Mouse (Mus musculus): ENCODE measurements around the gene Bcl2. TPM values are rescaled to one million over a fixed set of nuclear protein-coding genes. Genes with fewer than 3 reads are reported as not detected.
A peak's percentile ranks its signal among the peaks of the same experiment; 100 is the strongest.

Bcl2 gene
- polyA plus RNA-seq, 1 experiment from 2014 or later = 18.5 TPM

GRCm38 (mm10) chr1:106715111-106716083, 1.3 kb upstream of the Bcl2 start:
- WGBS = 81% methylated on average over 13 of the region's 13 CpGs
- Histone ChIP-seq H3K36me3 (ENCODE audit: control insufficient read depth, insufficient read depth, low read length) (no peaks in the 10 kb centered on the region), H3K4me2 (ENCODE audit: low read depth, low read length) (peak overlapping the region; percentile 95; the same call in 1 of the 2 replicates), H3K9ac (ENCODE audit: low read length) (no peak overlapping the region), H3K4me3 (ENCODE audit: low read length) (peak overlapping the region; percentile 85; the same call in 1 of the 2 replicates), H3K4me1 (replicated peaks; ENCODE audit: control insufficient read depth, insufficient read depth, low read length) (peaks cover 11% of the 10 kb centered on the region), H3K9me3 (ENCODE audit: control insufficient read depth, low read length) (no peaks in the 10 kb centered on the region), H3K27me3 (ENCODE audit: control insufficient read depth, insufficient read depth, low read depth, low read length) (no peaks in the 10 kb centered on the region), H3K27ac (ENCODE audit: low read length) (peak overlapping the region; percentile 95; the same call in 1 of the 2 replicates)
- no peak for ATAC-seq (ENCODE audit: low read depth)

- Histone ChIP-seq H3K4me3 (ENCODE audit: low read length) (peak overlapping the region; percentile 85), H3K4me2 (ENCODE audit: low read depth, low read length) (peak overlapping the region; percentile 95), H3K36me3 (ENCODE audit: control insufficient read depth, insufficient read depth, low read length) (no peaks in the 10 kb centered on the region), H3K4me1 (replicated peaks; ENCODE audit: control insufficient read depth, insufficient read depth, low read length) (peaks cover 13% of the 10 kb centered on the region), H3K27me3 (ENCODE audit: control insufficient read depth, insufficient read depth, low read depth, low read length) (no peaks in the 10 kb centered on the region), H3K9ac (ENCODE audit: low read length) (peak overlapping the region; percentile 94), H3K27ac (ENCODE audit: low read length) (peak overlapping the region; percentile 95), H3K9me3 (ENCODE audit: control insufficient read depth, low read length) (no peaks in the 10 kb centered on the region)
- ATAC-seq (ENCODE audit: low read depth) = no peak; the same call in 1 of the 2 replicates
- 2% methylated on average over 20 of the region's 21 CpGs for WGBS
These were observed 482 bp upstream of the Bcl2 start for GRCm38 (mm10) chr1:106714530-106714981.

- WGBS = 8% methylated on average over 22 of the region's 22 CpGs
- Histone ChIP-seq H3K4me2 (ENCODE audit: low read depth, low read length) (peak overlapping the region; percentile 95), H3K4me1 (replicated peaks; ENCODE audit: control insufficient read depth, insufficient read depth, low read length) (peaks cover 21% of the 10 kb centered on the region), H3K36me3 (ENCODE audit: control insufficient read depth, insufficient read depth, low read length) (no peaks in the 10 kb centered on the region), H3K27me3 (ENCODE audit: control insufficient read depth, insufficient read depth, low read depth, low read length) (no peaks in the 10 kb centered on the region), H3K27ac (ENCODE audit: low read length) (peak overlapping the region; percentile 43; the same call in 1 of the 2 replicates), H3K4me3 (ENCODE audit: low read length) (peak overlapping the region; percentile 85), H3K9me3 (ENCODE audit: control insufficient read depth, low read length) (no peaks in the 10 kb centered on the region), H3K9ac (ENCODE audit: low read length) (peak overlapping the region; percentile 68)
- ATAC-seq (ENCODE audit: low read depth) = no peak
These were observed 1.7 kb downstream of the Bcl2 start for GRCm38 (mm10) chr1:106712330-106712729.

- Histone ChIP-seq H3K4me1 (replicated peaks; ENCODE audit: control insufficient read depth, insufficient read depth, low read length) (peaks cover 24% of the 10 kb centered on the region), H3K9ac (ENCODE audit: low read length) (peak overlapping the region; percentile 68), H3K27me3 (ENCODE audit: control insufficient read depth, insufficient read depth, low read depth, low read length) (no peaks in the 10 kb centered on the region), H3K4me2 (ENCODE audit: low read depth, low read length) (peak overlapping the region; percentile 95), H3K4me3 (ENCODE audit: low read length) (peak overlapping the region; percentile 85), H3K27ac (ENCODE audit: low read length) (no peak overlapping the region), H3K9me3 (ENCODE audit: control insufficient read depth, low read length) (no peaks in the 10 kb centered on the region), H3K36me3 (ENCODE audit: control insufficient read depth, insufficient read depth, low read length) (no peaks in the 10 kb centered on the region)
- WGBS = 54% methylated on average over 12 of the region's 12 CpGs
- no peak for ATAC-seq (ENCODE audit: low read depth)
These were observed 2.5 kb downstream of the Bcl2 start for GRCm38 (mm10) chr1:106711356-106712125.

GRCm38 (mm10) chr1:106710202-106710601, 3.9 kb downstream of the Bcl2 start:
- H3K27ac ChIP-seq (ENCODE audit: low read length) = no peak overlapping the region
- H3K9me3 ChIP-seq (ENCODE audit: control insufficient read depth, low read length) = no peaks in the 10 kb centered on the region
- WGBS = 61% methylated on average over 7 of the region's 7 CpGs
- no peak for ATAC-seq (ENCODE audit: low read depth)
- no peak overlapping the region for H3K4me2 ChIP-seq (ENCODE audit: low read depth, low read length)
- no peak overlapping the region for H3K4me3 ChIP-seq (ENCODE audit: low read length)
- no peaks in the 10 kb centered on the region for H3K27me3 ChIP-seq (ENCODE audit: control insufficient read depth, insufficient read depth, low read depth, low read length)
- H3K36me3 ChIP-seq (ENCODE audit: control insufficient read depth, insufficient read depth, low read length) = no peaks in the 10 kb centered on the region
- no peak overlapping the region for H3K9ac ChIP-seq (ENCODE audit: low read length)
- peaks cover 24% of the 10 kb centered on the region for H3K4me1 ChIP-seq (replicated peaks; ENCODE audit: control insufficient read depth, insufficient read depth, low read length)

- no peaks in the 10 kb centered on the region for H3K27me3 ChIP-seq (ENCODE audit: control insufficient read depth, insufficient read depth, low read depth, low read length)
- H3K4me1 ChIP-seq (replicated peaks; ENCODE audit: control insufficient read depth, insufficient read depth, low read length) = peaks cover 23% of the 10 kb centered on the region
- H3K36me3 ChIP-seq (ENCODE audit: control insufficient read depth, insufficient read depth, low read length) = no peaks in the 10 kb centered on the region
- no peak overlapping the region for H3K4me3 ChIP-seq (ENCODE audit: low read length)
- H3K9ac ChIP-seq (ENCODE audit: low read length) = no peak overlapping the region
- WGBS = 68% methylated on average over 6 of the region's 6 CpGs
- no peaks in the 10 kb centered on the region for H3K9me3 ChIP-seq (ENCODE audit: control insufficient read depth, low read length)
- ATAC-seq (ENCODE audit: low read depth) = no peak
- no peak overlapping the region for H3K27ac ChIP-seq (ENCODE audit: low read length)
- H3K4me2 ChIP-seq (ENCODE audit: low read depth, low read length) = no peak overlapping the region
These were observed 6.8 kb downstream of the Bcl2 start for GRCm38 (mm10) chr1:106707036-106707880.

GRCm38 (mm10) chr1:106703183-106703582, 10.9 kb downstream of the Bcl2 start:
- no peaks in the 10 kb centered on the region for H3K9me3 ChIP-seq (ENCODE audit: control insufficient read depth, low read length)
- ATAC-seq (ENCODE audit: low read depth) = peak; percentile 39
- no peaks in the 10 kb centered on the region for H3K36me3 ChIP-seq (ENCODE audit: control insufficient read depth, insufficient read depth, low read length)
- 35% methylated on average over 3 of the region's 3 CpGs for WGBS
- H3K4me1 ChIP-seq (replicated peaks; ENCODE audit: control insufficient read depth, insufficient read depth, low read length) = peaks cover 8% of the 10 kb centered on the region; the same call in 1 of the 2 replicates
- no peak overlapping the region for H3K4me3 ChIP-seq (ENCODE audit: low read length)
- H3K9ac ChIP-seq (ENCODE audit: low read length) = no peak overlapping the region
- no peak overlapping the region for H3K4me2 ChIP-seq (ENCODE audit: low read depth, low read length)
- no peaks in the 10 kb centered on the region for H3K27me3 ChIP-seq (ENCODE audit: control insufficient read depth, insufficient read depth, low read depth, low read length)
- H3K27ac ChIP-seq (ENCODE audit: low read length) = no peak overlapping the region

GRCm38 (mm10) chr1:106702471-106703175, 11.5 kb downstream of the Bcl2 start:
- Histone ChIP-seq H3K4me2 (ENCODE audit: low read depth, low read length) (no peak overlapping the region), H3K27me3 (ENCODE audit: control insufficient read depth, insufficient read depth, low read depth, low read length) (no peaks in the 10 kb centered on the region), H3K36me3 (ENCODE audit: control insufficient read depth, insufficient read depth, low read length) (no peaks in the 10 kb centered on the region), H3K4me3 (ENCODE audit: low read length) (no peak overlapping the region), H3K9ac (ENCODE audit: low read length) (no peak overlapping the region), H3K27ac (ENCODE audit: low read length) (no peak overlapping the region), H3K9me3 (ENCODE audit: control insufficient read depth, low read length) (no peaks in the 10 kb centered on the region), H3K4me1 (replicated peaks; ENCODE audit: control insufficient read depth, insufficient read depth, low read length) (peaks cover 8% of the 10 kb centered on the region; the same call in 1 of the 2 replicates)
- 40% methylated on average over 4 of the region's 4 CpGs for whole genome bisulfite sequencing
- peak; percentile 85 for ATAC-seq (ENCODE audit: low read depth)

Data from lung, embryonic 16.5 days (tissue).